Mouse (Mus musculus): Measurements from ENCODE around the gene Trim65. TPM values are rescaled to one million over a fixed set of nuclear protein-coding genes. Genes with fewer than 3 reads are reported as not detected.

Trim65 gene
- polyA plus RNA-seq, 1 experiment from 2014 or later: 1.9 TPM

GRCm38 (mm10) chr11:116167884-116168439, 37.0 kb upstream of the Trim65 start, which contains the start of gene Fbf1:
TSS of gene Fbf1 (minus strand) at chr11:116168166.
- DNase-seq (ENCODE audit: low spot score): peak; percentile 97
- 1% methylated on average over 40 of the region's 40 CpGs for WGBS
- Histone ChIP-seq H3K9me3 (ENCODE audit: control insufficient read depth, low read length) (no peaks in the 10 kb centered on the region), H3K4me2 (ENCODE audit: low read depth, low read length, severe bottlenecking) (peak within 1 kb of the TSS; percentile 80), H3K4me1 (replicated peaks; ENCODE audit: control insufficient read depth, insufficient read depth, low read length) (peaks cover 10% of the 10 kb centered on the region; the same call in 1 of the 2 replicates), H3K27ac (ENCODE audit: low read depth, low read length) (peak within 1 kb of the TSS; percentile 82), H3K27me3 (ENCODE audit: control insufficient read depth, insufficient read depth, low read length) (no peaks in the 10 kb centered on the region), H3K9ac (ENCODE audit: low read length) (peak within 1 kb of the TSS; percentile 84), H3K4me3 (ENCODE audit: low read depth, low read length) (peak within 1 kb of the TSS; percentile 67), H3K36me3 (ENCODE audit: control insufficient read depth, insufficient read depth, low read length) (no peaks in the 10 kb centered on the region; the same call in 1 of the 2 replicates)
- ATAC-seq (replicated peaks; ENCODE audit: low FRiP score): peak; percentile 97

DNA sequence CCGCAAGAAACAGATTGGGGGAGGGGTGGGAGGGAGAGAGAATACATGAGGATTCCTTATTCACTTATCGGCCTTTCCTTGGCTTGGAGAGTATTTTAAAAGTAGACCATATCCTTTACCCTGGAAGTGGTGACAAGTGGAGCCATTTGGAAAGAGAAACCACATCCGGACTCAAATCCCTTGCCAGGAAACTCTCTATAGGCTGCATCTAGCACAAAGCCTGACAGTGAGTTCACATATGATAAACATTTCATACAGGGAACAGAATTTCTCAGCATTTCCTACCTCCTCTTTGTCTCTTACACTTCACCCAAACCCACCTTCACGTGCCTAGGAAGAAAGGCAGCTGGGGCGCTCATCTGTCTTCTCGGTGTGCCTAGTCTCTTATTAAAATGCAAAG, 36.3 kb upstream of the Trim65 start:
- H3K9me3 ChIP-seq (ENCODE audit: control insufficient read depth, low read length): no peaks in the 10 kb centered on the region
- H3K36me3 ChIP-seq (ENCODE audit: control insufficient read depth, insufficient read depth, low read length): no peaks in the 10 kb centered on the region; the same call in 1 of the 2 replicates
- peak overlapping the region; percentile 84 for H3K9ac ChIP-seq (ENCODE audit: low read length)
- peak overlapping the region; percentile 80 for H3K4me2 ChIP-seq (ENCODE audit: low read depth, low read length, severe bottlenecking)
- H3K27ac ChIP-seq (ENCODE audit: low read depth, low read length): peak overlapping the region; percentile 82; the same call in 1 of the 2 replicates
- peak overlapping the region; percentile 67 for H3K4me3 ChIP-seq (ENCODE audit: low read depth, low read length)
- DNase-seq (ENCODE audit: low spot score): no peak
- ATAC-seq (replicated peaks; ENCODE audit: low FRiP score): no peak
- 19% methylated on average over 6 of the region's 6 CpGs for WGBS
- H3K27me3 ChIP-seq (ENCODE audit: control insufficient read depth, insufficient read depth, low read length): no peaks in the 10 kb centered on the region
- H3K4me1 ChIP-seq (replicated peaks; ENCODE audit: control insufficient read depth, insufficient read depth, low read length): peaks cover 10% of the 10 kb centered on the region; the same call in 1 of the 2 replicates

DNA sequence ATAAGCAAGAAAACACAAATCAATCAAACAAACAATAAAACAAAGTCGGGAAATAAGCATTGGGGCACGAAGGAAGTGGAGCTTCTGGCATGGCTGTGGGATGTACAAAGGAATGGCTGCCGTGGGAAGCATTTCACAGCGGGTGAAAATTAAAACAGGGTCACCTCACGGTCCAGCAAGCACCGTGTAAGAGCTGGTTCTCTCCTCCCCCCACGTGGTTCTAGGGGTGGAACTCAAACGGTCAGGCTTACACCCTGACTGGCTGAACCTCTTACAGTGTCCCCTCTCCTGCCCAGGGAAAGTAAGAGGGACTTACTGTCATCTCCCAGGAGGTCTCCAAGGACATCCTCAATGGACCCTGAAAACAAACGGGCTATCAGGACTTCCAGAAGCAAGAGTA, 32.1 kb upstream of the Trim65 start:
- ATAC-seq (replicated peaks; ENCODE audit: low FRiP score): no peak; the same call in 1 of the 2 replicates

GRCm38 (mm10) chr11:116162146-116162545, 31.2 kb upstream of the Trim65 start:
- H3K4me3 ChIP-seq (ENCODE audit: low read depth, low read length): no peak overlapping the region
- no peak overlapping the region for H3K9ac ChIP-seq (ENCODE audit: low read length)
- H3K36me3 ChIP-seq (ENCODE audit: control insufficient read depth, insufficient read depth, low read length): peaks cover 3% of the 10 kb centered on the region
- no peak overlapping the region for H3K4me2 ChIP-seq (ENCODE audit: low read depth, low read length, severe bottlenecking)
- H3K27me3 ChIP-seq (ENCODE audit: control insufficient read depth, insufficient read depth, low read length): no peaks in the 10 kb centered on the region
- WGBS: 77% methylated on average over 10 of the region's 10 CpGs
- ATAC-seq (replicated peaks; ENCODE audit: low FRiP score) (no peak), DNase-seq (ENCODE audit: low spot score) (no peak)
- H3K9me3 ChIP-seq (ENCODE audit: control insufficient read depth, low read length): no peaks in the 10 kb centered on the region
- H3K27ac ChIP-seq (ENCODE audit: low read depth, low read length): no peak overlapping the region
- peaks cover 10% of the 10 kb centered on the region; the same call in 1 of the 2 replicates for H3K4me1 ChIP-seq (replicated peaks; ENCODE audit: control insufficient read depth, insufficient read depth, low read length)

More for the DNA sequence above, 32.1 kb upstream of the Trim65 start:
- H3K4me1 ChIP-seq (replicated peaks; ENCODE audit: control insufficient read depth, insufficient read depth, low read length): peaks cover 10% of the 10 kb centered on the region; the same call in 1 of the 2 replicates
- no peak overlapping the region for H3K27ac ChIP-seq (ENCODE audit: low read depth, low read length)
- no peak overlapping the region for H3K4me2 ChIP-seq (ENCODE audit: low read depth, low read length, severe bottlenecking)
- no peak overlapping the region for H3K9ac ChIP-seq (ENCODE audit: low read length)
- H3K27me3 ChIP-seq (ENCODE audit: control insufficient read depth, insufficient read depth, low read length): no peaks in the 10 kb centered on the region
- no peaks in the 10 kb centered on the region for H3K9me3 ChIP-seq (ENCODE audit: control insufficient read depth, low read length)
- no peak overlapping the region for H3K4me3 ChIP-seq (ENCODE audit: low read depth, low read length)
- WGBS: 29% methylated on average over 9 of the region's 9 CpGs
- H3K36me3 ChIP-seq (ENCODE audit: control insufficient read depth, insufficient read depth, low read length): peaks cover 3% of the 10 kb centered on the region; the same call in 1 of the 2 replicates
- DNase-seq (ENCODE audit: low spot score): no peak

GRCm38 (mm10) chr11:116161312-116161711, 30.4 kb upstream of the Trim65 start:
- Histone ChIP-seq H3K27me3 (ENCODE audit: control insufficient read depth, insufficient read depth, low read length) (no peaks in the 10 kb centered on the region), H3K4me1 (replicated peaks; ENCODE audit: control insufficient read depth, insufficient read depth, low read length) (peaks cover 3% of the 10 kb centered on the region; the same call in 1 of the 2 replicates), H3K4me2 (ENCODE audit: low read depth, low read length, severe bottlenecking) (no peak overlapping the region), H3K27ac (ENCODE audit: low read depth, low read length) (no peak overlapping the region), H3K9me3 (ENCODE audit: control insufficient read depth, low read length) (no peaks in the 10 kb centered on the region), H3K9ac (ENCODE audit: low read length) (no peak overlapping the region), H3K4me3 (ENCODE audit: low read depth, low read length) (no peak overlapping the region), H3K36me3 (ENCODE audit: control insufficient read depth, insufficient read depth, low read length) (peaks cover 3% of the 10 kb centered on the region)
- ATAC-seq (replicated peaks; ENCODE audit: low FRiP score) (no peak), DNase-seq (ENCODE audit: low spot score) (no peak)
- WGBS: 72% methylated on average over 12 of the region's 12 CpGs

- DNase-seq (ENCODE audit: low spot score) (no peak), ATAC-seq (replicated peaks; ENCODE audit: low FRiP score) (no peak)
- H3K4me1 ChIP-seq (replicated peaks; ENCODE audit: control insufficient read depth, insufficient read depth, low read length): no peaks in the 10 kb centered on the region
- peaks cover 11% of the 10 kb centered on the region; the same call in 1 of the 2 replicates for H3K36me3 ChIP-seq (ENCODE audit: control insufficient read depth, insufficient read depth, low read length)
- H3K9ac ChIP-seq (ENCODE audit: low read length): no peak overlapping the region
- H3K27me3 ChIP-seq (ENCODE audit: control insufficient read depth, insufficient read depth, low read length): no peaks in the 10 kb centered on the region
- no peaks in the 10 kb centered on the region for H3K9me3 ChIP-seq (ENCODE audit: control insufficient read depth, low read length)
- no peak overlapping the region for H3K27ac ChIP-seq (ENCODE audit: low read depth, low read length)
- no peak overlapping the region for H3K4me2 ChIP-seq (ENCODE audit: low read depth, low read length, severe bottlenecking)
- H3K4me3 ChIP-seq (ENCODE audit: low read depth, low read length): no peak overlapping the region
- 100% methylated on average over 2 of the region's 2 CpGs for WGBS
These were observed 20.0 kb upstream of the Trim65 start for GRCm38 (mm10) chr11:116150960-116151359.

GRCm38 (mm10) chr11:116149341-116149740, 18.4 kb upstream of the Trim65 start:
- no peak for DNase-seq (ENCODE audit: low spot score)
- no peaks in the 10 kb centered on the region for H3K27me3 ChIP-seq (ENCODE audit: control insufficient read depth, insufficient read depth, low read length)
- no peak overlapping the region for H3K4me3 ChIP-seq (ENCODE audit: low read depth, low read length)
- no peak overlapping the region for H3K4me2 ChIP-seq (ENCODE audit: low read depth, low read length, severe bottlenecking)
- H3K36me3 ChIP-seq (ENCODE audit: control insufficient read depth, insufficient read depth, low read length): peaks cover 15% of the 10 kb centered on the region; the same call in 1 of the 2 replicates
- ATAC-seq (replicated peaks; ENCODE audit: low FRiP score): no peak
- H3K4me1 ChIP-seq (replicated peaks; ENCODE audit: control insufficient read depth, insufficient read depth, low read length): no peaks in the 10 kb centered on the region
- no peaks in the 10 kb centered on the region for H3K9me3 ChIP-seq (ENCODE audit: control insufficient read depth, low read length)
- H3K27ac ChIP-seq (ENCODE audit: low read depth, low read length): no peak overlapping the region
- WGBS: 85% methylated on average over 6 of the region's 6 CpGs
- H3K9ac ChIP-seq (ENCODE audit: low read length): no peak overlapping the region

GRCm38 (mm10) chr11:116148761-116149221, 17.9 kb upstream of the Trim65 start:
- no peak overlapping the region for H3K9ac ChIP-seq (ENCODE audit: low read length)
- H3K4me1 ChIP-seq (replicated peaks; ENCODE audit: control insufficient read depth, insufficient read depth, low read length): no peaks in the 10 kb centered on the region
- no peak for ATAC-seq (replicated peaks; ENCODE audit: low FRiP score)
- H3K9me3 ChIP-seq (ENCODE audit: control insufficient read depth, low read length): no peaks in the 10 kb centered on the region
- no peak for DNase-seq (ENCODE audit: low spot score)
- H3K36me3 ChIP-seq (ENCODE audit: control insufficient read depth, insufficient read depth, low read length): peaks cover 15% of the 10 kb centered on the region; the same call in 1 of the 2 replicates
- H3K27ac ChIP-seq (ENCODE audit: low read depth, low read length): no peak overlapping the region
- 72% methylated on average over 20 of the region's 20 CpGs for WGBS
- no peak overlapping the region for H3K4me2 ChIP-seq (ENCODE audit: low read depth, low read length, severe bottlenecking)
- no peak overlapping the region for H3K4me3 ChIP-seq (ENCODE audit: low read depth, low read length)
- no peaks in the 10 kb centered on the region for H3K27me3 ChIP-seq (ENCODE audit: control insufficient read depth, insufficient read depth, low read length)
